Mouse (Mus musculus) cerebellum, adult 2 months (tissue): ENCODE results near the gene Spen.

Experiments used
- CTCF ChIP-seq: fragments of 200-500 bp; IDR thresholded peaks from 2 replicates; pipeline ENCODE4 v1.5.1; 2011; ENCODE audit warnings: low read depth, mild to moderate bottlenecking, control low read depth, low read length, moderate library complexity, borderline replicate concordance; ENCODE audit not compliant: insufficient read depth
- POLR2A ChIP-seq: fragments of 200-500 bp; IDR thresholded peaks from 2 replicates; pipeline ENCODE4 v1.6.1; 2011; ENCODE audit warnings: low read length, control low read depth, borderline replicate concordance; ENCODE audit not compliant: insufficient read depth

DNA sequence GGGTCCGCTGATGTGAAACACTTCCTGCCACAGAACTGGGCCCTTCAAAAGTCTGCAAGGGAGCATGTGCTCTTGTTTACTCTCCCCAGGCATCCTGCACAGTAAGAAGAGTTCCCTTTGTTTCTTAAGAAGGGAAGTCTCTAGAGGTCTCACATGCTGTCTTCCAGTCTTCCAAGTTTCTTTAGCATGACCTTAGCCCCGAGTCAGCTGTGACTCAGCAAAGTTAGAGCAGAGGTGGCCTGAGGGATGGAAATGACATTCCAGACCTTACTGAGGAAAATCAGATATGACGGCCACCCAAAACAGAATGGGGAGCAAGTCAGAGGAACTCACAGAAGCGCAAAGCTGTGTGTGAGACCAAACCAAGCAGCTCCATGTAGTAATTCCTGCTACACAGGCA lies 37.8 kb downstream of the Spen start:
- TF ChIP-seq CTCF (no peak), POLR2A (no peak)
